Mouse (Mus musculus) bone marrow, adult 2 months (tissue): ENCODE results near the gene Slk.

Source experiments
- CTCF ChIP-seq: fragments of 200-500 bp; IDR thresholded peaks from 2 replicates; pipeline ENCODE4 v1.5.1; 2011; ENCODE audit warnings: low read length, control low read depth; ENCODE audit not compliant: control insufficient read depth, insufficient read depth
- POLR2A ChIP-seq: fragments of 200-500 bp; IDR thresholded peaks from 2 replicates; pipeline ENCODE4 v1.6.1; 2011; ENCODE audit warnings: low read depth, mild to moderate bottlenecking, control low read depth, low read length, borderline replicate concordance; ENCODE audit not compliant: control insufficient read depth

- TF ChIP-seq CTCF (no peak), POLR2A (no peak)
Observed at GRCm38 (mm10) chr19:47549584-47549983, 29.9 kb upstream of the Slk start.
